In genomic region chr6:143184745-143185144, GRCm38 (mm10) we compare ENCODE assay signal across 10 mouse cellular contexts. TPM values are rescaled to one million over a fixed set of nuclear protein-coding genes. Genes with fewer than 3 reads are reported as not detected.
DNase-seq lines count a peak whose midpoint lies in the region; ATAC-seq and TF ChIP-seq lines count a peak whose summit lies in the region.
"Had no signal": no experiment of that assay in that cellular context is flagged by ENCODE, and none has a peak within 500 bp of the region (broad histone marks: within the 10 kb centered on the region; RNA-seq: fewer than 3 reads in every experiment).

No protein-coding gene starts in this region.

- TF ChIP-seq CTCF in liver, postnatal 0 days (IDR thresholded peaks at IDR 0.05; ENCODE audit: low read depth), result peak; percentile 53
- peak; percentile 63 for TF ChIP-seq CTCF in stomach, postnatal 0 days (IDR thresholded peaks at IDR 0.05; ENCODE audit: low read depth)

- H3K27ac ChIP-seq in forebrain, embryonic 11.5 days (ENCODE audit: low read depth, low read length), result no peak overlapping the region
- no peak overlapping the region for H3K27ac ChIP-seq in forebrain, embryonic 13.5 days
- no peak overlapping the region for H3K27ac ChIP-seq in liver, postnatal 0 days (ENCODE audit: low read depth)
- no peak overlapping the region for H3K27ac ChIP-seq in liver, embryonic 11.5 days (ENCODE audit: low read depth, low read length)
- no peak overlapping the region for H3K27ac ChIP-seq in embryonic facial prominence, embryonic 10.5 days (replicated peaks)
- no peak overlapping the region for H3K27ac ChIP-seq in stomach, postnatal 0 days (replicated peaks)
- H3K27ac ChIP-seq in kidney, embryonic 14.5 days (ENCODE audit: low read depth, low read length), result no peak overlapping the region
- H3K27ac ChIP-seq: embryonic facial prominence, embryonic 13.5 days had no signal

- H3K9me3 ChIP-seq in forebrain, embryonic 11.5 days (ENCODE audit: control insufficient read depth, low read length), result no peaks in the 10 kb centered on the region
- no peaks in the 10 kb centered on the region for H3K9me3 ChIP-seq in forebrain, embryonic 13.5 days (replicated peaks)
- H3K9me3 ChIP-seq in liver, postnatal 0 days (ENCODE audit: low read length), result no peaks in the 10 kb centered on the region
- H3K9me3 ChIP-seq in liver, embryonic 11.5 days (ENCODE audit: control insufficient read depth, low read length), result no peaks in the 10 kb centered on the region
- no peaks in the 10 kb centered on the region for H3K9me3 ChIP-seq in embryonic facial prominence, embryonic 10.5 days
- no peaks in the 10 kb centered on the region for H3K9me3 ChIP-seq in stomach, postnatal 0 days (ENCODE audit: control insufficient read depth, low read length)
- no peaks in the 10 kb centered on the region for H3K9me3 ChIP-seq in kidney, embryonic 14.5 days (ENCODE audit: control insufficient read depth, low read length)
- H3K9me3 ChIP-seq: embryonic facial prominence, embryonic 13.5 days; G1E had no signal

- peak; percentile 66 for DNase-seq in forebrain, embryonic 11.5 days (ENCODE audit: low spot score)
- no peak for DNase-seq in liver, postnatal 0 days
- DNase-seq in liver, embryonic 11.5 days (ENCODE audit: low spot score), result no peak
- peak; percentile 27 for DNase-seq in embryonic facial prominence, embryonic 10.5 days (ENCODE audit: low spot score)
- no peak for DNase-seq in stomach, postnatal 0 days (ENCODE audit: low spot score)
- DNase-seq in gastrocnemius, postnatal 10 days, result no peak

- H3K27me3 ChIP-seq in forebrain, embryonic 11.5 days (ENCODE audit: control insufficient read depth, insufficient read depth, low read length), result no peaks in the 10 kb centered on the region
- H3K27me3 ChIP-seq in forebrain, embryonic 13.5 days, result no peaks in the 10 kb centered on the region
- H3K27me3 ChIP-seq in liver, postnatal 0 days (ENCODE audit: insufficient read depth, low read length), result no peaks in the 10 kb centered on the region
- no peaks in the 10 kb centered on the region for H3K27me3 ChIP-seq in liver, embryonic 11.5 days (replicated peaks; ENCODE audit: control insufficient read depth, insufficient read depth, low read length)
- no peaks in the 10 kb centered on the region for H3K27me3 ChIP-seq in embryonic facial prominence, embryonic 10.5 days (replicated peaks; ENCODE audit: low read depth, poor library complexity, severe bottlenecking)
- H3K27me3 ChIP-seq in stomach, postnatal 0 days (ENCODE audit: control insufficient read depth, insufficient read depth, low read length), result no peaks in the 10 kb centered on the region
- H3K27me3 ChIP-seq in kidney, embryonic 14.5 days (ENCODE audit: control insufficient read depth, insufficient read depth, low read length), result no peaks in the 10 kb centered on the region
- H3K27me3 ChIP-seq: embryonic facial prominence, embryonic 13.5 days had no signal

- no peaks in the 10 kb centered on the region; the same call in 1 of the 2 replicates for H3K36me3 ChIP-seq in forebrain, embryonic 11.5 days (ENCODE audit: control insufficient read depth, insufficient read depth, low read length)
- H3K36me3 ChIP-seq in forebrain, embryonic 13.5 days (ENCODE audit: poor library complexity, severe bottlenecking), result peaks cover 50% of the 10 kb centered on the region
- peaks cover 54% of the 10 kb centered on the region for H3K36me3 ChIP-seq in liver, postnatal 0 days (replicated peaks; ENCODE audit: insufficient read depth, low read length)
- peaks cover 9% of the 10 kb centered on the region for H3K36me3 ChIP-seq in liver, embryonic 11.5 days (ENCODE audit: control insufficient read depth, insufficient read depth, low read length)
- peaks cover 72% of the 10 kb centered on the region for H3K36me3 ChIP-seq in embryonic facial prominence, embryonic 10.5 days (replicated peaks)
- H3K36me3 ChIP-seq in stomach, postnatal 0 days (ENCODE audit: control insufficient read depth, insufficient read depth, low read length), result peaks cover 3% of the 10 kb centered on the region; the same call in 1 of the 2 replicates
- peaks cover 55% of the 10 kb centered on the region for H3K36me3 ChIP-seq in kidney, embryonic 14.5 days (ENCODE audit: control insufficient read depth, insufficient read depth, low read length)

- no peak for TF ChIP-seq EP300 in liver, postnatal 0 days (IDR thresholded peaks at IDR 0.05; ENCODE audit: low read depth)
- no peak for TF ChIP-seq EP300 in stomach, postnatal 0 days (optimal IDR thresholded peaks at IDR 0.05)

- 67% methylated on average over 5 of the region's 5 CpGs for WGBS in forebrain, embryonic 11.5 days
- WGBS in forebrain, embryonic 13.5 days, result 62% methylated on average over 5 of the region's 5 CpGs
- 70% methylated on average over 5 of the region's 5 CpGs for WGBS in liver, postnatal 0 days (ENCODE audit: insufficient replicate concordance)
- 64% methylated on average over 5 of the region's 5 CpGs for whole genome bisulfite sequencing in liver, embryonic 11.5 days
- WGBS in embryonic facial prominence, embryonic 10.5 days, result 59% methylated on average over 5 of the region's 5 CpGs
- WGBS in stomach, postnatal 0 days, result 57% methylated on average over 5 of the region's 5 CpGs
- WGBS in kidney, embryonic 14.5 days, result 73% methylated on average over 5 of the region's 5 CpGs

- H3K4me2 ChIP-seq in forebrain, embryonic 11.5 days (ENCODE audit: low read depth, low read length, severe bottlenecking), result no peak overlapping the region
- H3K4me2 ChIP-seq in forebrain, embryonic 13.5 days, result no peak overlapping the region
- no peak overlapping the region for H3K4me2 ChIP-seq in liver, postnatal 0 days (ENCODE audit: low read depth, low read length)
- H3K4me2 ChIP-seq in liver, embryonic 11.5 days, result no peak overlapping the region
- H3K4me2 ChIP-seq in stomach, postnatal 0 days (replicated peaks; ENCODE audit: low read depth), result no peak overlapping the region
- H3K4me2 ChIP-seq in kidney, embryonic 14.5 days (replicated peaks; ENCODE audit: low read depth, low read length), result no peak overlapping the region
- H3K4me2 ChIP-seq: embryonic facial prominence, embryonic 13.5 days had no signal

- ATAC-seq in forebrain, embryonic 11.5 days (replicated peaks; ENCODE audit: low FRiP score), result no peak; the same call in 1 of the 2 replicates
- no peak for ATAC-seq in forebrain, embryonic 13.5 days
- ATAC-seq in liver, postnatal 0 days, result 0 out of 2 replicates have a peak, but pooled peaks have one; percentile 29
- ATAC-seq in liver, embryonic 11.5 days (replicated peaks; ENCODE audit: low FRiP score), result no peak
- no peak for ATAC-seq in stomach, postnatal 0 days (ENCODE audit: low FRiP score, low TSS enrichment)
- ATAC-seq in kidney, embryonic 14.5 days (ENCODE audit: low FRiP score, low TSS enrichment), result no peak

- H3K9ac ChIP-seq in forebrain, embryonic 11.5 days (ENCODE audit: low read length), result no peak overlapping the region
- H3K9ac ChIP-seq in forebrain, embryonic 13.5 days, result no peak overlapping the region
- H3K9ac ChIP-seq in liver, postnatal 0 days (replicated peaks), result no peak overlapping the region
- no peak overlapping the region for H3K9ac ChIP-seq in liver, embryonic 11.5 days (ENCODE audit: low read depth, low read length)
- no peak overlapping the region for H3K9ac ChIP-seq in stomach, postnatal 0 days (ENCODE audit: low read length)
- no peak overlapping the region for H3K9ac ChIP-seq in kidney, embryonic 14.5 days (ENCODE audit: low read depth, low read length)
- H3K9ac ChIP-seq: embryonic facial prominence, embryonic 13.5 days had no signal

- no peak overlapping the region for H3K4me3 ChIP-seq in forebrain, embryonic 11.5 days (ENCODE audit: low read depth, low read length)
- H3K4me3 ChIP-seq in forebrain, embryonic 13.5 days, result no peak overlapping the region
- no peak overlapping the region for H3K4me3 ChIP-seq in liver, postnatal 0 days (ENCODE audit: low read depth, low read length)
- H3K4me3 ChIP-seq in liver, embryonic 11.5 days (ENCODE audit: low read depth, low read length), result no peak overlapping the region
- H3K4me3 ChIP-seq in embryonic facial prominence, embryonic 10.5 days, result no peak overlapping the region
- H3K4me3 ChIP-seq in stomach, postnatal 0 days (ENCODE audit: low read depth, low read length), result no peak overlapping the region
- no peak overlapping the region for H3K4me3 ChIP-seq in kidney, embryonic 14.5 days (ENCODE audit: low read length)
- H3K4me3 ChIP-seq: embryonic facial prominence, embryonic 13.5 days had no signal

- no peaks in the 10 kb centered on the region for H3K4me1 ChIP-seq in forebrain, embryonic 11.5 days (replicated peaks; ENCODE audit: control insufficient read depth, insufficient read depth, low read length)
- no peaks in the 10 kb centered on the region for H3K4me1 ChIP-seq in forebrain, embryonic 13.5 days
- no peaks in the 10 kb centered on the region for H3K4me1 ChIP-seq in liver, postnatal 0 days (ENCODE audit: insufficient read depth)
- H3K4me1 ChIP-seq in liver, embryonic 11.5 days (replicated peaks; ENCODE audit: control insufficient read depth, insufficient read depth, low read length), result no peaks in the 10 kb centered on the region
- no peaks in the 10 kb centered on the region for H3K4me1 ChIP-seq in embryonic facial prominence, embryonic 10.5 days
- no peaks in the 10 kb centered on the region for H3K4me1 ChIP-seq in stomach, postnatal 0 days (replicated peaks; ENCODE audit: control insufficient read depth, insufficient read depth)
- H3K4me1 ChIP-seq in kidney, embryonic 14.5 days (ENCODE audit: control insufficient read depth, insufficient read depth, low read length), result no peaks in the 10 kb centered on the region

RNA-seq across cellular contexts. Expression of gene Etnk1, which starts 17.7 kb away (rescaled TPM):
- polyA plus RNA-seq in forebrain, embryonic 11.5 days (2014; fragmentation: Nextera tagmentation; extraction: Ambion mirVana), result 28.8 and 32.1 TPM in 2 replicates
- polyA plus RNA-seq in forebrain, embryonic 13.5 days (2015; fragmentation: Nextera tagmentation; extraction: Ambion mirVana), result 22.6 and 24.7 TPM in 2 replicates
- 6.5 and 6.9 TPM in 2 replicates for polyA plus RNA-seq in liver, postnatal 0 days (2015; fragmentation: Nextera tagmentation; extraction: Ambion mirVana)
- polyA plus RNA-seq in liver, embryonic 11.5 days (2014; fragmentation: Nextera tagmentation; extraction: Ambion mirVana), result 20.0 and 23.6 TPM in 2 replicates
- 22.0 and 22.8 TPM in 2 replicates for polyA plus RNA-seq in embryonic facial prominence, embryonic 10.5 days (2016; fragmentation: Nextera tagmentation; extraction: Ambion mirVana)
- polyA plus RNA-seq in stomach, postnatal 0 days (2015; fragmentation: Nextera tagmentation; extraction: Ambion mirVana), result 10.7 and 11.0 TPM in 2 replicates
- total RNA-seq in gastrocnemius, postnatal 10 days (2021), result 10 to 100 TPM; 16.1 to 20.3 TPM
- 19.7 and 33.1 TPM in 2 replicates for polyA plus RNA-seq in kidney, embryonic 14.5 days (2014; fragmentation: Nextera tagmentation; extraction: Ambion mirVana)

Comparison
In these comparisons a context has a peak if more than half of its experiments do, and no peak if none do; other contexts are left out.
1. DNase-seq: peak in forebrain, embryonic 11.5 days (single experiment) and embryonic facial prominence, embryonic 10.5 days (single experiment); none in liver, postnatal 0 days (single experiment), liver, embryonic 11.5 days (single experiment), stomach, postnatal 0 days (single experiment) and gastrocnemius, postnatal 10 days (single experiment).